Mouse (Mus musculus) liver, embryonic 16.5 days (tissue): ENCODE results near the gene Stmn3. TPM values are rescaled to one million over a fixed set of nuclear protein-coding genes. Genes with fewer than 3 reads are reported as not detected.
"Not testable (repeated sequence)": the region's sequence is repeated elsewhere in the genome, so short reads cannot be mapped to it uniquely, and the experiment has no call there.

Source experiments
- ATAC-seq: fragments of 200-750 bp; cut with Nextera tagmentation; 2 replicates; pipeline ENCODE4 v1.8.0; 2017; ENCODE audit warnings: low read depth, mild to moderate bottlenecking, moderate number of reproducible peaks, moderate library complexity
- H3K27ac ChIP-seq: fragments of 300-500 bp; sonication (generic); 2 replicates; pipeline ENCODE4 v1.5.1; 2014; ENCODE audit warnings: mild to moderate bottlenecking, low read length
- H3K27me3 ChIP-seq: fragments of 300-500 bp; sonication (generic); 2 replicates; pipeline ENCODE4 v1.6.1; 2014; ENCODE audit warnings: low read depth, low read length, mixed read lengths; ENCODE audit not compliant: control insufficient read depth, insufficient read depth
- H3K36me3 ChIP-seq: fragments of 300-500 bp; sonication (generic); 2 replicates; pipeline ENCODE4 v1.6.1; 2014; ENCODE audit warnings: mild to moderate bottlenecking; ENCODE audit not compliant: control insufficient read depth, insufficient read depth
- H3K4me1 ChIP-seq: fragments of 300-500 bp; sonication (generic); 2 replicates; pipeline ENCODE4 v1.6.1; 2014; ENCODE audit warnings: low read depth, low read length, mixed read lengths; ENCODE audit not compliant: control insufficient read depth
- H3K4me2 ChIP-seq: fragments of 300-500 bp; sonication (generic); 2 replicates; pipeline ENCODE4 v1.6.1; 2014; ENCODE audit warnings: low read depth, low read length, mixed read lengths
- H3K4me3 ChIP-seq: fragments of 300-500 bp; sonication (generic); 2 replicates; pipeline ENCODE4 v1.5.1; 2014; ENCODE audit warnings: low read depth, mild to moderate bottlenecking, low read length
- H3K9ac ChIP-seq: fragments of 300-500 bp; sonication (generic); 2 replicates; pipeline ENCODE4 v1.6.1; 2014; ENCODE audit warnings: low read depth, low read length
- H3K9me3 ChIP-seq: fragments of 300-500 bp; sonication (generic); replicated peaks from 2 replicates; pipeline ENCODE4 v1.6.1; 2016; ENCODE audit warnings: low read length; ENCODE audit not compliant: control insufficient read depth
- WGBS: fragments of 180-500 bp; shearing (Covaris S2); extraction: QIAGEN DNeasy Blood & Tissue Kit; methylation state at CpG from one replicate; pipeline ENCODE4 v1.1.7; 2014; ENCODE audit not compliant: insufficient replicate concordance; 5-methylcytosine and 5-hydroxymethylcytosine counted together
- polyA plus RNA-seq: library from polyadenylated mRNA; unstranded; fragments of >200 nt; fragmentation: Nextera tagmentation; extraction: Ambion mirVana; gene quantifications from 2 replicates; pipeline ENCODE4 v1.2.1, GENCODE M21; 2015

The Stmn3 gene
- polyA plus RNA-seq, 1 experiment from 2014 or later, result 0.32 TPM

DNA sequence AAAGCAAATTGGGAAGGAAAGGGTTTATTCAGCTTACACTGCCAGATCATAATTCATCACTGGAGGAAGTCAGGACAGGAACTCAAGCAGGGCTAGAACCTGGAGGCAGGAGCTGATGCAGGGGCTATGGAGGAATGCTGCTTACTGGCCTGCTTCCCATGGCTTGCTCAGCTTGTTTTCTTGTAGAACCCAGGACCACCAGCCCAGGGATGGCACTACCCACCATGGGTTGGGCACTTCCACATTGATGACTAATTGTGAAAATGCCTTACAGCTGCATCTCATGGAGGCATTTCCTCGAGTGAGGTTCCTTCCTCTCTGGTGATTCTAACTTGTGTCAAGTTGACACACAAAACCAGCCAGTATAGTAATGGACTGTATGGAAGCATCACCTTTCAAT is 23.4 kb downstream of the Stmn3 start:
- no peak for ATAC-seq
- H3K9ac ChIP-seq, result no peak overlapping the region
- no peak overlapping the region for H3K4me3 ChIP-seq
- no peak overlapping the region for H3K27ac ChIP-seq
- H3K27me3 ChIP-seq, result no peaks in the 10 kb centered on the region
- no peaks in the 10 kb centered on the region for H3K9me3 ChIP-seq
- 15% methylated on average over 1 of the region's 1 CpGs for WGBS
- no peak overlapping the region for H3K4me2 ChIP-seq
- H3K4me1 ChIP-seq, result peaks cover 15% of the 10 kb centered on the region
- H3K36me3 ChIP-seq, result no peaks in the 10 kb centered on the region

DNA sequence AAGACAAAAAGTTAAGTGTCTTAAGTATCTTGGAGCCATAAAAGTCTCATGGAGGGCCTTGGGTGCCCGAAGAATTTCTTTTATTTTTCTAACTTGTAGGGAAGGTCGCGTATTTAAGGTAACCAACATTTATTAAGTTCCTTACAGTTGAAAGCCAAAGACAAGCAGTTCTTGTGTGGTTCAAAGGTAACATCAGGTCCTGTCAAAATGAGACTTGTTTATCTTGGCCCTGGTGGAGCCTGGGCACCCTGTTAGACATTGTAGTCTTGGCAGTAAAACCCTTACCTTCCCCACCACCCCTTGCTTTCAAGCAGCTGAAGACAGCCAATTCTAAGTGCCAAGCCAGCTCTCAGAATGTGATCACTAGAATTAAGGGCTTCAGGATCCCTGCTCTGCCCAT is 25.6 kb downstream of the Stmn3 start:
- peaks cover 5% of the 10 kb centered on the region; the same call in 1 of the 2 replicates for H3K36me3 ChIP-seq
- no peaks in the 10 kb centered on the region for H3K9me3 ChIP-seq
- H3K27me3 ChIP-seq, result no peaks in the 10 kb centered on the region
- WGBS, result 72% methylated on average over 3 of the region's 3 CpGs
- ATAC-seq, result no peak
- H3K27ac ChIP-seq, result peak overlapping the region; percentile 75
- peak overlapping the region; percentile 68 for H3K9ac ChIP-seq
- peak overlapping the region; percentile 80 for H3K4me2 ChIP-seq
- H3K4me1 ChIP-seq, result peaks cover 19% of the 10 kb centered on the region
- peak overlapping the region; percentile 84 for H3K4me3 ChIP-seq

DNA sequence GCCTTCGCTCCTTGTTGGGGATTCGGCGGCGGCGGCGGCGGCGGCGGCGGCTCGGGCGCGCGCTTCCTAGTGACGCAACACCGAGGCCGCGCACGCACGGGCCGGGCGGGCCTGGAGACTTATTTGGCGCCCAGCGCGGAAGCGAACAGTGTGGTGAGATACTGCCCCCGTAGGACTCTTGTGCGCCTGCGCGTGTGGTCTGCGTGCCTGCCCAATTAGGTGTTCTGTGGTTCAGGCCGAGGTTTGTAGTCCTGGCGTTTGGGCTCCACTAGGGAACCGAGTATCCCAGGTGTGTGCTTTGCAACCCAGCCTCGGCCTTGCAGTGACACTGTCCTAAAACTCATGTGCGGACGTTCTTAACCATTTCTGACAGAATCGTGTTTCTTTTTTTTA is 26.3 kb downstream of the Stmn3 start, which contains the start of gene Gmeb2:
Gmeb2 (minus strand) TSS at position 78 of the 393 bp plus-strand sequence.
- H3K4me1 ChIP-seq, result peaks cover 25% of the 10 kb centered on the region
- not testable (repeated sequence) for H3K36me3 ChIP-seq, H3K9me3 ChIP-seq, H3K27me3 ChIP-seq
- under 1% methylated on average over 37 of the region's 38 CpGs for WGBS
- peak within 1 kb of the TSS; percentile 94 for H3K9ac ChIP-seq
- peak within 1 kb of the TSS; percentile 84 for H3K4me3 ChIP-seq
- peak within 1 kb of the TSS; percentile 80 for H3K4me2 ChIP-seq
- ATAC-seq, result peak; percentile 96
- H3K27ac ChIP-seq, result peak within 1 kb of the TSS; percentile 95

DNA sequence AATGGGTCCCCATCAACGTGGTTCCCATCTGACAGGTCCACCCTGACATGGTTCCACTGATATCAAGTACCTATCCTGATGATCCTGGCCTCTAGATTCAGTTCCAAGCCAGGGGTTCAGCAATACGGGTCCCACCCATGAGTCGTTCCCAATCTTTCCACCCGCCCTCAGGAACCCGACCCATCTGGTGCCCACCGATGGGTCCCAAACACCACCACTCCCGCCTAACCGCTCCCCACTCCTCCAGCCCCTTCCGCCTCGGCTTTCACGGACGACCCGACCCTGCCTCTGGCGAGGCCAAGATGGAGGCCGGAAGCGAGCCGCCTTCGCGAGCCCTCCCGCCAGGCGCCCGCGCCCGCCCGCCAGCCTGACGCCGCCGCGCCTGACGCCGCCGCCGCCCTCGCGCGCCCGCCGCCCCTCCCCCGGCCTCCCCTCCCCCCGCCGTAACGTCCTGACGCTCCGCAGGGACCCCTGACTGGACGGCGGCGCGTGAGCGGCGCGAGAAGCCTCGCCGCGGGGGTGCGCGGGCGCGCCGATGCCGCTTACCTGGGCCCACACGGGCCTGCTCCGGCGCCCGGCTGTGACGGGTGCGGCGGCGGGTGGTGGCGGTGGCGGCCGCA is 26.9 kb downstream of the Stmn3 start:
- H3K9me3 ChIP-seq, result no peaks in the 10 kb centered on the region
- no peaks in the 10 kb centered on the region for H3K27me3 ChIP-seq
- H3K4me3 ChIP-seq, result peak overlapping the region; percentile 84
- peak overlapping the region; percentile 95 for H3K27ac ChIP-seq
- peak overlapping the region; percentile 94 for H3K9ac ChIP-seq
- peak overlapping the region; percentile 64 for H3K4me2 ChIP-seq
- under 1% methylated on average over 45 of the region's 71 CpGs for WGBS
- H3K4me1 ChIP-seq, result peaks cover 27% of the 10 kb centered on the region
- peaks cover 5% of the 10 kb centered on the region; the same call in 1 of the 2 replicates for H3K36me3 ChIP-seq
- ATAC-seq, result peak; percentile 81

DNA sequence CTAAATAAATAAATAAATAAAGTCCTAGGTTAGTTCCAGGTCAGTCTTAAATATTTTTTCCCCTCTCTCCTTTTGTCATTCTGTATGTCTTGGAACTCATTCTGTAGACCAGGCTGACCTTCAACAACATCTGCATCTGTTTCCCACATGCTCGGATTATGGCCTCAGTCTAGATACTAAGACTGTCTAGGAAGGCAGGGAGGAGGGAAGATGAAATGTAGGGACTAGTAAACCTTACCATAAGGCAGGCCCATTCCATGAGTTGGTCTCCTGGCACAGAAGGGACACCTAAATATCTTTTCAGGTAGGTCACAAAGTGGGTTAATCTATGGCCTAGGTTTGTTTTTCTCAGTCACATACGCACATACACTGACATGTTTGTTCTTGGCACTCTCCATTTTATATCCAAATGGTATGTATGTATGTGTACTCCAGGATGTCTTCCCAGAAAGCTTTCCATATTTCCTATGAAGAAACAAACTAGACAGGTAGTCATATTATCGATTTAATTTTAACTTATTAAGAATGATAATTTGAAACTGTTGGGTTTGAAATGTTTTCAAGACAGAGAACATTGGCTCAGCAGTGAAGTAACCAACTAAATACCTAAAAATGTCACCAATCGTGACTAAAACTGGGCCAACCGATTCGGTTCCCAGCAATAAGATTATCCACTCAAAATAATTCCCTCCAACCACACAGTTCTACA is 27.5 kb downstream of the Stmn3 start:
- Histone ChIP-seq H3K4me1 (peaks cover 29% of the 10 kb centered on the region), H3K36me3 (peaks cover 8% of the 10 kb centered on the region; the same call in 1 of the 2 replicates), H3K9ac (peak overlapping the region; percentile 94), H3K27ac (peak overlapping the region; percentile 95), H3K27me3 (no peaks in the 10 kb centered on the region), H3K9me3 (no peaks in the 10 kb centered on the region), H3K4me3 (peak overlapping the region; percentile 84), H3K4me2 (peak overlapping the region; percentile 64)
- ATAC-seq, result no peak
- WGBS, result 33% methylated on average over 6 of the region's 6 CpGs

DNA sequence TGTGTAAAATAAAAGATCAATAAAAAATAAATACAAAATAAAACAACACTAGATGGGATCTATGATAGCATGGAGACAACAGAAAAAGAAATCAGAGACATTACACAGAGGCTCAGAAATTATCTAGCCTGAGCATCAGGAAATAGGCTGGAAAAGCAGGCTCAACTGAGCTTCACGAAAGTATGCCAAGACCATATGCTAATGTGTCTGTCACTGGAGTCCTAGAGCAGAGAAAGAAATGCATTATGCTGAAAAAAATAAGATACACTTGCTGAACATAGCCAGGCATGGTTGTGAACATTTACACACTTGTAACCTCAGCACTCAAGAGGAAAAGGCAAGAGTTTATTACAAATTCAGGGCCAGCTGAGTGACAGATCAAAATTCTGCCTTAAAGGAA is 34.3 kb downstream of the Stmn3 start:
- peaks cover 24% of the 10 kb centered on the region for H3K36me3 ChIP-seq
- 77% methylated on average over 1 of the region's 1 CpGs for WGBS
- no peak for ATAC-seq

DNA sequence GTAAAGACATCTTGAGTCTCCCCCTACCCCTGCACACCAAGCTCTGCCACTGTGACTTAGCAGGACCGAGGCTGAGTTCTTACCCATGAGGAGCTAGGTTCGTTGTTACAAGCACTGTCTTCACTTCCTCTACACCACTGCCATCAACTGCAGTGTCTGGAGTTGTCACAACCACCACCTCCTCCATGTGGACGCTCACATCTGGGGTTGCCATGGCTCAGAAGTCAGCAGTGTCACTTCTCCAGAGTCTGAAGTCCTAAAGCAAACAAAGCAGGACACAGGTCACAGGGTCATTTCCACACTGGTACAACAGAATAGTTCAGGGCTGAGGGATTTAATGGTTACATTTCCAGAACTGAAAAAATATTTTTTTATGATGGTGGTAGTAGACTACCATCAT is 36.4 kb downstream of the Stmn3 start:
- Histone ChIP-seq H3K27ac (no peak overlapping the region), H3K9ac (no peak overlapping the region), H3K4me2 (no peak overlapping the region), H3K36me3 (peaks cover 31% of the 10 kb centered on the region), H3K4me3 (no peak overlapping the region), H3K9me3 (no peaks in the 10 kb centered on the region), H3K27me3 (no peaks in the 10 kb centered on the region), H3K4me1 (peaks cover 7% of the 10 kb centered on the region)
- ATAC-seq, result peak; percentile 70
- WGBS, result 48% methylated on average over 3 of the region's 3 CpGs

More for the DNA sequence above, 34.3 kb downstream of the Stmn3 start:
- peaks cover 16% of the 10 kb centered on the region for H3K4me1 ChIP-seq
- no peak overlapping the region for H3K9ac ChIP-seq
- no peak overlapping the region for H3K4me2 ChIP-seq
- no peak overlapping the region for H3K4me3 ChIP-seq
- H3K9me3 ChIP-seq, result no peaks in the 10 kb centered on the region
- no peaks in the 10 kb centered on the region for H3K27me3 ChIP-seq
- no peak overlapping the region for H3K27ac ChIP-seq

DNA sequence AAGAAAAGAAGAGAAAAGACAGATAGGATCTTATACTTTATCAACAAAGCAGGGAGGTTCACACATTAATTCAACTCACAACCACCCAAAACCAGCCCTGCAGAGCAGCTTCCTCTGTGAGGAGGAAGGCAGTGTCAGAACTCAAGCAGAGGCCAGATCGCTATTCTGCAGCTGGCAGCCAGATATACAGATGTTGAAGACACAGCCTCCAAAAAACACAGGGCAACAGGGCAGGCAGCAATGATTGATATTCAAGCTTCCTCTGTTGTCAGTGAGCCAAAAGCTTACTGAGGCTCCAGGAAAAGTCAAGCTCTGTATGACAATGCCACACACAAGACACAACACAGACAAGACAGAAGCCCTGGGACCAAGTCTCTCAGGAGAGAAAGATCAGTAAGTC is 37.5 kb downstream of the Stmn3 start:
- Histone ChIP-seq H3K27ac (no peak overlapping the region), H3K4me3 (no peak overlapping the region), H3K36me3 (peaks cover 28% of the 10 kb centered on the region), H3K4me1 (peaks cover 3% of the 10 kb centered on the region), H3K9ac (no peak overlapping the region), H3K4me2 (no peak overlapping the region), H3K9me3 (no peaks in the 10 kb centered on the region), H3K27me3 (no peaks in the 10 kb centered on the region)
- 74% methylated on average over 1 of the region's 1 CpGs for WGBS
- ATAC-seq, result no peak

DNA sequence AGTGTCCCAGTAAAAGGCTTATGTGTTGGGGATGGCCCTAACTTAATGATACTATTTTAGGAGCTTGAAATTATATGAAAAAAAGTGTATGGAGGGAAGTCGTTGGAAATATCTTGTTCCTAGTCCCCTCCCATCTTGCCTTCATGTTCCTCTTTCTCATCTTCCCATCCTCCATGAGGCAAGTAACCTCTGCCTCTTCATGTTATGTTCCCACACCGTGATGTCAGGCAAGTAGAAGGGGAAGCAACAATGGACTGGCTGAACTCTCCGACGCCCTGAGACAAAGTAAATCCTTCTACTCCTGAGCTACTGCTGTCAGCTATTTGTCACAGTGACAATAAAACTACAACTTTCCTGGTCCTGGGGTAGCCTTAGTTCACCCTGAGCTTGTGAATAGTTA is 39.7 kb downstream of the Stmn3 start:
- no peak for ATAC-seq
- H3K36me3 ChIP-seq, result peaks cover 31% of the 10 kb centered on the region
- peaks cover 3% of the 10 kb centered on the region for H3K4me1 ChIP-seq
- H3K4me2 ChIP-seq, result no peak overlapping the region
- no peak overlapping the region for H3K9ac ChIP-seq
- no peak overlapping the region for H3K27ac ChIP-seq
- H3K4me3 ChIP-seq, result no peak overlapping the region
- H3K27me3 ChIP-seq, result no peaks in the 10 kb centered on the region
- WGBS, result 51% methylated on average over 4 of the region's 4 CpGs
- H3K9me3 ChIP-seq, result no peaks in the 10 kb centered on the region
